Mouse (Mus musculus) liver, embryonic 14.5 days (tissue): Measurements from ENCODE around the gene Tbc1d22a. TPM values are rescaled to one million over a fixed set of nuclear protein-coding genes. Genes with fewer than 3 reads are reported as not detected.

ENCODE experiments used
- ATAC-seq: fragments of 200-750 bp; cut with Nextera tagmentation; 2 replicates; pipeline ENCODE4 v1.8.0; 2017; ENCODE audit warnings: moderate number of reproducible peaks, mild to moderate bottlenecking, moderate library complexity; ENCODE audit not compliant: insufficient read depth
- DNase-seq, 3 experiments: peaks; one replicate each; pipeline ENCODE4 v3.0.0-alpha.2; 2012 to 2013; ENCODE audit warnings: low read depth in 3 of 3, low spot score in 3 of 3
- H3K27ac ChIP-seq: fragments of 300-500 bp; sonication (generic); 2 replicates; pipeline ENCODE4 v1.5.1; 2014; ENCODE audit warnings: moderate library complexity, mild to moderate bottlenecking, control low read depth, inconsistent platforms
- H3K27me3 ChIP-seq: fragments of 300-500 bp; sonication (generic); 2 replicates; pipeline ENCODE4 v1.6.1; 2014; ENCODE audit warnings: mild to moderate bottlenecking, low read length, moderate library complexity; ENCODE audit not compliant: control insufficient read depth, insufficient read depth
- H3K36me3 ChIP-seq: fragments of 300-500 bp; sonication (generic); replicated peaks from 2 replicates; pipeline ENCODE4 v1.6.1; 2014; ENCODE audit warnings: low read depth; ENCODE audit not compliant: control insufficient read depth, insufficient read depth
- H3K4me1 ChIP-seq, 2 experiments: fragments of 200-500 bp in 1 of 2; fragments of 300-500 bp in 1 of 2; sonication (generic) in 1 of 2; replicated peaks; 2 replicates each; pipeline ENCODE4 v1.6.1; 2012 to 2014; ENCODE audit warnings: antibody characterized with exemption in 1 of 2, inconsistent platforms in 1 of 2, low read length in 1 of 2; ENCODE audit not compliant: control insufficient read depth in 2 of 2, insufficient read depth in 2 of 2
- H3K4me2 ChIP-seq: fragments of 300-500 bp; sonication (generic); 2 replicates; pipeline ENCODE4 v1.6.1; 2014; ENCODE audit warnings: low read depth, mild to moderate bottlenecking, control low read depth, moderate library complexity
- H3K4me3 ChIP-seq, 2 experiments: fragments of 200-500 bp in 1 of 2; fragments of 300-500 bp in 1 of 2; sonication (generic) in 1 of 2; 2 replicates each; pipeline ENCODE4 v1.5.1; 2012 to 2014; ENCODE audit warnings: low read depth in 2 of 2, low read length in 2 of 2, mild to moderate bottlenecking in 2 of 2, control low read depth in 1 of 2, inconsistent platforms in 1 of 2, moderate library complexity in 1 of 2; ENCODE audit not compliant: insufficient read depth in 1 of 2
- H3K9ac ChIP-seq: fragments of 300-500 bp; sonication (generic); replicated peaks from 2 replicates; pipeline ENCODE4 v1.6.1; 2014; ENCODE audit warnings: mild to moderate bottlenecking, control low read depth, moderate library complexity
- H3K9me3 ChIP-seq: fragments of 300-500 bp; sonication (generic); 2 replicates; pipeline ENCODE4 v1.6.1; 2016; ENCODE audit warnings: low read length, mixed read lengths; ENCODE audit not compliant: control insufficient read depth
- CTCF ChIP-seq: IDR thresholded peaks from 2 replicates; pipeline ENCODE4 v1.5.1; 2016; ENCODE audit warnings: antibody characterized with exemption, low read depth, control low read depth
- EP300 ChIP-seq: IDR thresholded peaks from 2 replicates; pipeline ENCODE4 v1.6.1; 2016; ENCODE audit warnings: antibody characterized with exemption, low read depth
- WGBS: fragments of 180-500 bp; shearing (Covaris S2); extraction: QIAGEN DNeasy Blood & Tissue Kit; methylation state at CpG from one replicate; pipeline ENCODE4 v1.1.7; 2014; ENCODE audit not compliant: insufficient replicate concordance; 5-methylcytosine and 5-hydroxymethylcytosine counted together
- polyA plus RNA-seq, 2 experiments: library from polyadenylated mRNA; depleted of rRNA in 1 of 2; stranded (reverse) in 1 of 2; unstranded in 1 of 2; fragments of >200 nt; fragmentation: Nextera tagmentation in 1 of 2; extraction: Ambion mirVana in 1 of 2; gene quantifications; 2 replicates each; pipeline versions ENCODE4 v1.2.1 to v1.2.3; 2012 to 2014

Tbc1d22a gene
- polyA plus RNA-seq, 2 experiments: 4.1 to 6.4 TPM

DNA sequence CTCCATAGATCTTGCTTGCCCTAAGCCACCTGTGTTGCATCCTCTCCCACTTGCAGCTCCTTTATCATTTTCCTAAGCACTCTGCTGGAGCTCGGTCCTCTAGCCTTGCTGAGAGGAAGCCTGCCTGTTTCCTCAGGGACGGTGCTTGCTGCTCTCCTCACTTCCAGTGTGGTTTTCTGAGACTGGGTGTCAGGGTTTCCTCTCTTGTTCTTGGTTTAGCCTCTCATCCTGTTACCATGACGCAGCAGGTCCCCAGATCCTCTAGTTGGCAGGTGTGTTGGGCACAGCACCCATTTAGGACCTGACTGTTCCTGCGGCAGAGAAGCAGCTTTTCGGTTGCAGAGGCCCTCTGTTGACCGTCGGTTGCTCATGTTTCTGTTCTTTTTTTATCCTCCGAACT, 172.1 kb downstream of the Tbc1d22a start:
- WGBS: 60% methylated on average over 8 of the region's 8 CpGs

DNA sequence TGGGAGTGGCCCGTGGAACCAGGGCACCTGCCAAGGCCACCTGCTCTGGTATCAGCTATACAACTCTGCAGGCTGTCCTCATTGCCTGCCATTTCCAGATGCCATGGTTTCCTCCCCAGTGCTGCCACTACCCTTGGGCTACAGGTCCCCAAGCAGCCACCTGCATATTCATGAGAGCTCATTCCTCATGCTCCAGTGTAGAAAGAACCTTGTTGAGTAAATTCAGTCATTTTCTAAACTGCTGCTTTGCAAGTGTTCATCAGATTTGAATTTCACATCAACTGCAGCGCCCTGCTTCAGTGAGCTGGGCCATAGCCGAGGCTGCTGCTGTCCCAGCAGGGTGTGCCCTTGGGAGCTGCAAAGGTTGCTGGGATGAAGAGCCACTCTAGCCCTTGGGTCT, 174.3 kb downstream of the Tbc1d22a start:
- no peak overlapping the region for H3K4me2 ChIP-seq
- H3K4me3 ChIP-seq: no peak overlapping the region
- no peak overlapping the region for H3K27ac ChIP-seq
- H3K36me3 ChIP-seq: no peaks in the 10 kb centered on the region
- H3K9me3 ChIP-seq: no peaks in the 10 kb centered on the region
- TF ChIP-seq EP300 (no peak), CTCF (no peak)
- no peak for ATAC-seq
- H3K9ac ChIP-seq: no peak overlapping the region
- H3K4me1 ChIP-seq: no peaks in the 10 kb centered on the region
- WGBS: 63% methylated on average over 3 of the region's 3 CpGs
- DNase-seq: no peak
- no peaks in the 10 kb centered on the region for H3K27me3 ChIP-seq

More for the DNA sequence above, 172.1 kb downstream of the Tbc1d22a start:
- DNase-seq: no peak
- Histone ChIP-seq H3K4me2 (no peak overlapping the region), H3K4me3 (no peak overlapping the region), H3K9me3 (no peaks in the 10 kb centered on the region), H3K9ac (no peak overlapping the region), H3K27me3 (no peaks in the 10 kb centered on the region), H3K27ac (no peak overlapping the region), H3K4me1 (no peaks in the 10 kb centered on the region), H3K36me3 (no peaks in the 10 kb centered on the region)
- TF ChIP-seq EP300: no peak
- no peak for TF ChIP-seq CTCF
- ATAC-seq: no peak

DNA sequence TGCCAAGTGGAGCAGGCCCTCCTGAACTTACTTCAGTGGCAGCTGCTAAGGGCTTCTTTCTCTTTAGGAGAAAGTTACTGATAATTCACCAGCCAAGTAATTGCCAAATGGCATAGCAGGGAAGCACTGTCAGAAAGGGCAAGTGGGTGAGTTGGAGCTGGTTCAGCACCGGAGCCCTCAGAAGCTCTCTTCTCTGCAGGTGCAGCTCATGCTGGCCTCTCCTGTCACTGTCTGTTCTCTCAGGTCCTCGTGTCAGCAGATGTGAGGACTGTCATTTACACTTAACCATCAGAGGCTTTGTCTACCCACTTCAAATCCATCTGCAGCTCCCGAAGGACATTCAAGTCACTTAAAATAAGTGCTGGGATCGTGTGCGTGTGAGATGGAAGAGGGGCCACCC, 190.6 kb downstream of the Tbc1d22a start:
- Histone ChIP-seq H3K36me3 (no peaks in the 10 kb centered on the region), H3K27ac (no peak overlapping the region), H3K4me1 (no peaks in the 10 kb centered on the region), H3K9ac (no peak overlapping the region), H3K27me3 (no peaks in the 10 kb centered on the region), H3K4me2 (no peak overlapping the region), H3K9me3 (no peaks in the 10 kb centered on the region), H3K4me3 (no peak overlapping the region)
- TF ChIP-seq CTCF (no peak), EP300 (no peak)
- DNase-seq: no peak
- ATAC-seq: no peak
- 60% methylated on average over 5 of the region's 5 CpGs for WGBS

DNA sequence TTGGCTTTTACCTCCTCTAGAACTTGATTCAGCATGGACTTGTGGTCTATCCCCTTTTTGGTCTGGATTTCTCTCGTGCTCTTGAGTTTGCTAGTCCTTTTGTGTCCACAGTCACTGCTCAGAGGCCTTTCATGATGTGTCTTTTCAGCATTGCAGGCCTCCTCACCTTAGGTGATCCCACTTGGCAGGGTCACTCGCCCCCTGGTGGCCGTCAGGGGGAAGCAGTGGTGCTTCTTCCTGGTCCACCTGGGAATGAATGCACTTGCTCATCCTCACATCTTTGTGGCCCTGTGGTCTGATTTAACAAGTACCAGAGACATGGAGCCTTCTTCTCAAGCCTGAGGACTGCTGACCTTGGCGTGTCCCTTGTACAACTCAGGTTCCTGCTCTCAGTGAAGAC, 191.3 kb downstream of the Tbc1d22a start:
- Histone ChIP-seq H3K27ac (no peak overlapping the region), H3K4me1 (no peaks in the 10 kb centered on the region), H3K4me3 (no peak overlapping the region), H3K36me3 (no peaks in the 10 kb centered on the region), H3K27me3 (no peaks in the 10 kb centered on the region), H3K9ac (no peak overlapping the region), H3K9me3 (no peaks in the 10 kb centered on the region), H3K4me2 (no peak overlapping the region)
- no peak for ATAC-seq
- DNase-seq: no peak
- WGBS: 10% methylated on average over 4 of the region's 4 CpGs
- no peak for TF ChIP-seq EP300
- TF ChIP-seq CTCF: peak; percentile 93

DNA sequence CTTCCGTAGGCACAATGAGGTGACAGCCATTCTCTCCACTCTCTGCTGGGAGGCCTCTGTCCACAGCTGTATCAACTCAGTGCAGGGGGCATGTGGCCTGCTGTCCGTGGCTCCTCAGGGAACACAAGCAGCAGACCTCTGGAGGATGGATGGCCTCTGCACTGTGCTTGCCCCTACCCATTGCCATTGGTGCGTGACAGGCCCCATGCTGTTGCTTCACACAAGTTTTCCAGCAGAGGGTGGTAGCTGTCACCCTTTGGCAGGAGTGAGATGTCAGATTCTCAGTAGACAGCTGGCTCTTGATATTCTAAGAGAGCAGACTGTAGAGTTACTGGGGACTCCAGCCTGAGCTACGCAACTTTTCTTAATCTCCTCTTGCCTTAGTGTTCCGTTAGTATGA, 195.1 kb downstream of the Tbc1d22a start:
- ATAC-seq: no peak
- Histone ChIP-seq H3K27me3 (no peaks in the 10 kb centered on the region), H3K9ac (no peak overlapping the region), H3K36me3 (no peaks in the 10 kb centered on the region), H3K4me1 (no peaks in the 10 kb centered on the region), H3K4me3 (no peak overlapping the region), H3K4me2 (no peak overlapping the region), H3K27ac (no peak overlapping the region), H3K9me3 (no peaks in the 10 kb centered on the region)
- no peak for DNase-seq
- WGBS: 68% methylated on average over 5 of the region's 5 CpGs
- TF ChIP-seq EP300 (no peak), CTCF (peak; percentile 42; the same call in 1 of the 2 replicates)
